Mouse (Mus musculus): ENCODE measurements at regions not wholly inside any gene's neighbourhood (a gene's known extent, or its start where the extent isn't known, plus 50 kb on each side); places are given as distances from the start of the nearest gene placed in this dataset.

- 0 out of 2 replicates have a peak, but pooled peaks cover 3% of the 10 kb centered on the region for H3K4me1 ChIP-seq (ENCODE audit: control insufficient read depth, insufficient read depth, low read length)
- no peak overlapping the region for H3K4me2 ChIP-seq (ENCODE audit: low read depth, low read length)
- ATAC-seq (ENCODE audit: insufficient read depth, low FRiP score) = no peak
- no peaks in the 10 kb centered on the region for H3K9me3 ChIP-seq (replicated peaks; ENCODE audit: control insufficient read depth, low read length)
- 66% methylated on average over 8 of the region's 8 CpGs for WGBS
- no peak overlapping the region for H3K9ac ChIP-seq (ENCODE audit: low read length)
- no peak overlapping the region for H3K27ac ChIP-seq (ENCODE audit: low read length)
- no peaks in the 10 kb centered on the region for H3K27me3 ChIP-seq (ENCODE audit: control insufficient read depth, insufficient read depth, low read length)
- H3K4me3 ChIP-seq (replicated peaks; ENCODE audit: low read length) = no peak overlapping the region
- no peaks in the 10 kb centered on the region for H3K36me3 ChIP-seq (ENCODE audit: control insufficient read depth, insufficient read depth, low read length)
Observed at GRCm38 (mm10) chr14:105619449-105619848, 277.2 kb downstream of the Spry2 start.

- H3K27ac ChIP-seq (ENCODE audit: low read length) = no peak overlapping the region
- 0 out of 2 replicates have a peak, but pooled peaks cover 3% of the 10 kb centered on the region for H3K4me1 ChIP-seq (ENCODE audit: control insufficient read depth, insufficient read depth, low read length)
- H3K36me3 ChIP-seq (ENCODE audit: control insufficient read depth, insufficient read depth, low read length) = no peaks in the 10 kb centered on the region
- WGBS = 62% methylated on average over 3 of the region's 3 CpGs
- no peak for ATAC-seq (ENCODE audit: insufficient read depth, low FRiP score)
- no peaks in the 10 kb centered on the region for H3K9me3 ChIP-seq (replicated peaks; ENCODE audit: control insufficient read depth, low read length)
- no peak overlapping the region for H3K9ac ChIP-seq (ENCODE audit: low read length)
- H3K27me3 ChIP-seq (ENCODE audit: control insufficient read depth, insufficient read depth, low read length) = no peaks in the 10 kb centered on the region
- no peak overlapping the region for H3K4me2 ChIP-seq (ENCODE audit: low read depth, low read length)
- no peak overlapping the region for H3K4me3 ChIP-seq (replicated peaks; ENCODE audit: low read length)
Observed at GRCm38 (mm10) chr14:105615766-105616165, 280.9 kb downstream of the Spry2 start.

- WGBS = 84% methylated on average over 3 of the region's 3 CpGs
- Histone ChIP-seq H3K4me2 (ENCODE audit: low read depth, low read length) (no peak overlapping the region), H3K9ac (ENCODE audit: low read length) (no peak overlapping the region), H3K9me3 (replicated peaks; ENCODE audit: control insufficient read depth, low read length) (no peaks in the 10 kb centered on the region), H3K36me3 (ENCODE audit: control insufficient read depth, insufficient read depth, low read length) (no peaks in the 10 kb centered on the region), H3K4me1 (ENCODE audit: control insufficient read depth, insufficient read depth, low read length) (no peaks in the 10 kb centered on the region), H3K4me3 (replicated peaks; ENCODE audit: low read length) (no peak overlapping the region), H3K27ac (ENCODE audit: low read length) (no peak overlapping the region), H3K27me3 (ENCODE audit: control insufficient read depth, insufficient read depth, low read length) (no peaks in the 10 kb centered on the region)
- no peak for ATAC-seq (ENCODE audit: insufficient read depth, low FRiP score)
Observed at GRCm38 (mm10) chr14:105612794-105613193, 283.8 kb downstream of the Spry2 start.

GRCm38 (mm10) chr14:105608804-105609203 lies 287.8 kb downstream of the Spry2 start:
- Histone ChIP-seq H3K9ac (ENCODE audit: low read length) (no peak overlapping the region), H3K4me3 (replicated peaks; ENCODE audit: low read length) (no peak overlapping the region), H3K36me3 (ENCODE audit: control insufficient read depth, insufficient read depth, low read length) (no peaks in the 10 kb centered on the region), H3K9me3 (replicated peaks; ENCODE audit: control insufficient read depth, low read length) (no peaks in the 10 kb centered on the region), H3K4me1 (ENCODE audit: control insufficient read depth, insufficient read depth, low read length) (no peaks in the 10 kb centered on the region), H3K4me2 (ENCODE audit: low read depth, low read length) (no peak overlapping the region), H3K27ac (ENCODE audit: low read length) (no peak overlapping the region), H3K27me3 (ENCODE audit: control insufficient read depth, insufficient read depth, low read length) (no peaks in the 10 kb centered on the region)
- ATAC-seq (ENCODE audit: insufficient read depth, low FRiP score) = no peak
- 74% methylated on average over 4 of the region's 4 CpGs for WGBS

- Histone ChIP-seq H3K36me3 (ENCODE audit: control insufficient read depth, insufficient read depth, low read length) (no peaks in the 10 kb centered on the region), H3K4me3 (replicated peaks; ENCODE audit: low read length) (no peak overlapping the region), H3K4me2 (ENCODE audit: low read depth, low read length) (no peak overlapping the region), H3K27me3 (ENCODE audit: control insufficient read depth, insufficient read depth, low read length) (no peaks in the 10 kb centered on the region), H3K27ac (ENCODE audit: low read length) (no peak overlapping the region), H3K4me1 (ENCODE audit: control insufficient read depth, insufficient read depth, low read length) (no peaks in the 10 kb centered on the region), H3K9ac (ENCODE audit: low read length) (no peak overlapping the region), H3K9me3 (replicated peaks; ENCODE audit: control insufficient read depth, low read length) (no peaks in the 10 kb centered on the region)
- 66% methylated on average over 3 of the region's 3 CpGs for WGBS
- ATAC-seq (ENCODE audit: insufficient read depth, low FRiP score) = no peak
Observed at GRCm38 (mm10) chr14:105606551-105606950, 290.1 kb downstream of the Spry2 start.

GRCm38 (mm10) chr14:105604451-105604850 lies 292.2 kb downstream of the Spry2 start:
- Histone ChIP-seq H3K4me2 (ENCODE audit: low read depth, low read length) (no peak overlapping the region), H3K27ac (ENCODE audit: low read length) (no peak overlapping the region), H3K4me3 (replicated peaks; ENCODE audit: low read length) (no peak overlapping the region), H3K4me1 (ENCODE audit: control insufficient read depth, insufficient read depth, low read length) (no peaks in the 10 kb centered on the region), H3K36me3 (ENCODE audit: control insufficient read depth, insufficient read depth, low read length) (no peaks in the 10 kb centered on the region), H3K27me3 (ENCODE audit: control insufficient read depth, insufficient read depth, low read length) (no peaks in the 10 kb centered on the region), H3K9me3 (replicated peaks; ENCODE audit: control insufficient read depth, low read length) (no peaks in the 10 kb centered on the region), H3K9ac (ENCODE audit: low read length) (no peak overlapping the region)
- 84% methylated on average over 6 of the region's 6 CpGs for WGBS
- ATAC-seq (ENCODE audit: insufficient read depth, low FRiP score) = no peak

- H3K27me3 ChIP-seq (ENCODE audit: control insufficient read depth, insufficient read depth, low read length) = no peaks in the 10 kb centered on the region
- H3K4me3 ChIP-seq (replicated peaks; ENCODE audit: low read length) = no peak overlapping the region
- no peaks in the 10 kb centered on the region for H3K36me3 ChIP-seq (ENCODE audit: control insufficient read depth, insufficient read depth, low read length)
- 51% methylated on average over 6 of the region's 6 CpGs for WGBS
- H3K9ac ChIP-seq (ENCODE audit: low read length) = no peak overlapping the region
- H3K9me3 ChIP-seq (replicated peaks; ENCODE audit: control insufficient read depth, low read length) = no peaks in the 10 kb centered on the region
- no peaks in the 10 kb centered on the region for H3K4me1 ChIP-seq (ENCODE audit: control insufficient read depth, insufficient read depth, low read length)
- H3K27ac ChIP-seq (ENCODE audit: low read length) = no peak overlapping the region
- H3K4me2 ChIP-seq (ENCODE audit: low read depth, low read length) = no peak overlapping the region
- no peak for ATAC-seq (ENCODE audit: insufficient read depth, low FRiP score)
Observed at GRCm38 (mm10) chr14:105603047-105603461, 293.6 kb downstream of the Spry2 start.

DNA sequence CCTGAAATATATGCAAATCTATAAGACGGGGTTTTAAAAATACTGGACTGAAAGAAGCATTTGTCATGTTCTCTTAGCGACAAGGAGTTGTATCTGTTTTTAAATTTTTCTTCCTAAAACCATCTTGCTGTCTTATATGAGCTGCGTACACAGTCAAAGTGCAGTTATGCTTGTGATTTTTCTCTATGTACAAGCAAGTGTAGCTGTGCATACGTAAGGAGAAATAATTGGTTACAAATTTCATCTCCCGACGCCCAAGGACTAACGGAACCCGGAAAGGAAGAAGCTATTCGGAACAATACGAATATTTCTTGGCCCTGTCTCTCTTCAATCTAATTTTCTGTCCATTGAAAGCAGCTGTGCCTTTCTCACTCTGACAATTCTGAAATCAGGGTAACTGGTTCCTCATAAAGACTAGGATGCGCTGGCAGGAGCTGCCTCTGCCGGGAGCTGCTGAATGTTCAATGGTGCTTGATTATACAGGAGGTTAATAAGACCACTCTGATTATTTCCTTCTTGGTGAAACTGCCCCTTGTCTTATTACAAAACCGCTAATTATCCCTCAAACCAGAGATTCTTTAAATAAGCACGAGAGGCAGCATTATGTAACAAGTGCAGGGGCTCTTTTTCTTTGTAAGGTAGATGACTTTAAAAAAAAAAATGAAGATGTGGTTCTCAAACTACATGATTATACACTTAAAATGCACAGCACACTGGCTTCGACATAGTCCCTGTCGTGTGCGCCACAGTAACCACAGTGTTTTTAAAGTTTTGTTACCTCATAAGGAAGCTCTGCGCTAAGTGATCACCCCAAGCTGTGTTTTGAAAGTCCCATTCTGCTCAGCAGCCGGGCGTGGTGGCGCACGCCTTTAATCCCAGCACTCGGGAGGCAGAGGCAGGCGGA lies 296.8 kb downstream of the Spry2 start:
- WGBS = 89% methylated on average over 24 of the region's 24 CpGs
- Histone ChIP-seq H3K9me3 (replicated peaks; ENCODE audit: control insufficient read depth, low read length) (no peaks in the 10 kb centered on the region), H3K4me2 (ENCODE audit: low read depth, low read length) (no peak overlapping the region), H3K9ac (ENCODE audit: low read length) (no peak overlapping the region), H3K27ac (ENCODE audit: low read length) (no peak overlapping the region), H3K4me3 (replicated peaks; ENCODE audit: low read length) (no peak overlapping the region), H3K4me1 (ENCODE audit: control insufficient read depth, insufficient read depth, low read length) (no peaks in the 10 kb centered on the region), H3K36me3 (ENCODE audit: control insufficient read depth, insufficient read depth, low read length) (no peaks in the 10 kb centered on the region), H3K27me3 (ENCODE audit: control insufficient read depth, insufficient read depth, low read length) (no peaks in the 10 kb centered on the region)
- no peak for ATAC-seq (ENCODE audit: insufficient read depth, low FRiP score)

GRCm38 (mm10) chr14:105589751-105590150 lies 306.9 kb downstream of the Spry2 start:
- Histone ChIP-seq H3K4me1 (ENCODE audit: control insufficient read depth, insufficient read depth, low read length) (no peaks in the 10 kb centered on the region), H3K36me3 (ENCODE audit: control insufficient read depth, insufficient read depth, low read length) (no peaks in the 10 kb centered on the region), H3K9ac (ENCODE audit: low read length) (no peak overlapping the region), H3K27ac (ENCODE audit: low read length) (no peak overlapping the region), H3K27me3 (ENCODE audit: control insufficient read depth, insufficient read depth, low read length) (no peaks in the 10 kb centered on the region), H3K4me3 (replicated peaks; ENCODE audit: low read length) (no peak overlapping the region), H3K4me2 (ENCODE audit: low read depth, low read length) (no peak overlapping the region), H3K9me3 (replicated peaks; ENCODE audit: control insufficient read depth, low read length) (no peaks in the 10 kb centered on the region)
- 85% methylated on average over 7 of the region's 7 CpGs for WGBS
- no peak for ATAC-seq (ENCODE audit: insufficient read depth, low FRiP score)
